Mouse (Mus musculus): ENCODE measurements at regions not wholly inside any gene's neighbourhood (a gene's known extent, or its start where the extent isn't known, plus 50 kb on each side); places are given as distances from the start of the nearest gene placed in this dataset.

DNA sequence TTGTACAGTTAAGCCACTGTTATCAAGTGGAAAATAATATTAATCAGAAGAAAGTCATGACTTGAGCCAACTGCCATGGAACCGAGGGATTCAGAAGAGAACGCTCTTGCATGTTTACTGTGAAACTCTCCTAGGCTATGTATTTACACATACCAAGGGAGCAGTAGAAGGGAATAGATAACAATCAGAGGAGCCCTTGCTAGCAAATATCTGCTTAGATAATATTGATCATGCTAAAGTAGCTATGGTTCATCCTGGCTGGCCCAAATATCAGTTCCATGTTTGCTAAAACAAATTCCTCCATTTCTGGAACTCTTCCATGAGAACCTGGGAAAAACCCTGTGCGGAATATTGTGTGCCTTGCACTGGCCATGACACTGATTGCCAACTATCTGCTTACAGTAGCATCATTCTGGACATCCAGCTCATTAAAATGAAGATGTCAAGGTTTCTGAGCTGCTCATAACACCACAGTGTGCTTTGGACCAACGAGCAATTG lies 179.5 kb upstream of the Tmem72 start:
- intact Hi-C loops (cut with DNase I): no loop called here

DNA sequence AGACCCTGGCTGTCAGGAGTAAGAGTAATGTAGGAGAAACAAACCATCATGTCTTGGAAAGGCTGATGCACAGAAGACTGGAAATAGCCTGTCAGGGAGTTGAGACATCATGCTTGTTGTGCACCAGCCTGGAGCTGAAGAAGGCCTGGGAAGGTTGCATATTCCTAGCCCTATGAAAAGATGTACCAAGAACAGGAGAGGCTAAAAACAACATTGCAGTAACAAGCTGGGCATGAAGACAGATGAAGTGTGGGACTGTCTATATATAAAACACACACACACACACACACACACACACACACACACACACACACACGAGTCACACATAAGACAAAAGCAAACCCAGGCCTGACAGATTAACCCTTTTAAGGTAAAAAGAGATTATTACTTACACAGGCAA lies 185.1 kb upstream of the Tmem72 start:
- intact Hi-C loops (cut with DNase I): no loop called here

DNA sequence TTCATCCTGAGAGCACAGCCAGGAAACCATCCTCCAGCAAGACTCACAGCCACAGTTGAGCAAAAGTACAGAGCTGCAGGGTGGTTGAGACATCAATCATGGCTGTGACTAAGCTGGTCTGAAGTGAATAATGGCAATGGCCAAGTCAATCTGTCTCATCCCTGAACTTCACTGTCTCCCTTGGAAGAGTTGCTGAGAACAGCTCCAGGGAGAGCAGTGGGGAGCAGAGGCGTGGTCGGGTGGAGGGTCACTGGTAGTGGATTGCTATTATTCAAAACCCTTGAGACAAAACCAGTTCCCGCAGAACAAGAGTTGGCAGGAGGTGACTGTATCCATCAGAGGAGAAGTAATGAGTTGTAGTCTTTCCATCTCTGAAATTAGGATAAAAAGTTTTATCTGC lies 185.7 kb upstream of the Tmem72 start:
- intact Hi-C loops (cut with DNase I): no loop called here

DNA sequence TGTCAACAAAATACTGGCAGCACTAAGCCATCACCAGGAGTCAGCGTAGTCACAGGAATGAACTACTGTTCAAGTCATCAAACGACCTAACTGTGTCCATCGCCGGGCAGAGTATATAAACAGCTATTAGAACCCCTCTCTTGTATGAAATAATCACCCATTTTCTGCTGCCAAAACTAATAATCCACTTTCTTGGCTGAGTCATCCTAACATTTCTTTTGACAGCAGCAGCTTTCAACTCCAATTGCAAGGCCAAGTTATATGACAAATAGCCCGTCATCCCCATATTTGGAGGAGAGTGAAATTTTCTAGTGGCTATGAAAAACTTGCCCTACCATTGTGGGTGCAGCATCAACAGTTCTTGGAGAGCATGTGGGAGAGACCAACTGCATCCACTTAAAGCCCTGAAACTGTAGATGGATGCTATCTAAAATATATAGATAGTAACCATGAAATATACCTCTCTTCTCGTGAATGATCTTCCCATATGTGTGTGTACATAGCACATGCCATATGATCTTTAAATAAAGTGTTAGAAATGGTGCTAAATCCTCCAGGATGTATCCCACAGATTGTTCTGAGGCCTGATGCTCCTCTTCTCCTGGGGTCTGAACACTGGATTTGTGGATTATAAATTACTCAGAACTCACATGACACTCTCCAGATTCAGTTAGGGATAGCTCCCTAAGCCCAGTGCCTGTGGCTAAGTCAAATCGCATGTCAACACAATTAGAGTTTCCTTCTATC lies 189.9 kb upstream of the Tmem72 start:
- intact Hi-C loops (cut with DNase I): no loop called here

DNA sequence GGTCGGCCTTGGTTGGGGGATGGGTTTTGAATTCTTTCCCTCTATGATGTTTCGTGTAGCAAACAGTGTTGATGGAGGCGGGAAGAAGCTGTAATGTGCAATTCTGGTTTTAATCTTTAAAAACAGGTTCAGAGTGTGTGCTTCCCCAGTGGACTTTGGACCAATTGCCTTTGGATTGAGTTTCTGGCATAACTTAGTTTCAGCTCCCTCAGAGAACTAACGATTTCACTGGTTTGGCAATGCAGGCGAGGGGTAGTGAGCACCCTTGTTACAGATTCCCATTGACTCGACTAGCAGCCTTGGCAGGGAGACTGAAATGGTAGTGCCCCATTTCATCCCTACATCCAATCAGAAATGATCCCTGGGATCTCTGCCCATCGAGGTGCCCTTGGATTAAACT lies 193.9 kb upstream of the Tmem72 start:
- intact Hi-C loops (cut with DNase I): no loop called here

DNA sequence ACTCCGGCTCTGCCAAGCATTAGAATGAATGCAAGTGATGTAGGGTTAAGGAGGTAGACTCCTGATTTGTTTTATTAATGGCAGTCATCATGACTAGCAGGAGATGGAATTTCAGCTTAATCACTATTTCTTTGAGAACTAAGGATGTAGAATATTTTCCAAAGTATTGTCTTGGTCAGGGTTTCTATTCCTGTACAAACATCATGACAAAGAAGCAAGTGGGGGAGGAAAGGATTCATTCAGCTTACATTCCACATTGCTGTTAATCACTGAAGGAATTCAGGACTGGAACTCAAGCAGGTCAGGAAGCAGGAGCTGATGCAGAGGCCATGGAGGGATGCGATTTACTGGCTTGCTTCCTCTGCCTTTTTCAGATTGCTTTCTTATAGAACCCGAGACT lies 195.4 kb upstream of the Tmem72 start:
- intact Hi-C loops (cut with DNase I): no loop called here

DNA sequence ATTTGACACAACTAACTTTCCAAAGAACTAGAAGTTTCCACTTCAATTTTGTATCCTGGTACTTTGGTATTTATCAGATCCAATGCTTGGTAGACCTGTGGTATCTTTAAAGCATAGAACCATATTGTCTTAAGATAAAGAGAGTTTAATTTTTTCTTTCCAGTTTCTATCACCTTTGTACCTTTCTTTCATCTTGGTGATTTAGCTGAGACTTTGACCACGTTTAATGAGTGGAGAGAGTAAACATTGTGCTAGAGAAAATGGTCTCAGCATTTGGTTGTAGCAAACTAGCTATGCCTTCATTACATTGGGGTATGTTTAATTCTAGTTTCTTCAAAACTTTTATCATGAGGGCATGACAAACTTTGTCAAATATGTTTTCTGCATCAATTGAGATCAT lies 197.4 kb upstream of the Tmem72 start:
- intact Hi-C loops (cut with DNase I): no loop called here

DNA sequence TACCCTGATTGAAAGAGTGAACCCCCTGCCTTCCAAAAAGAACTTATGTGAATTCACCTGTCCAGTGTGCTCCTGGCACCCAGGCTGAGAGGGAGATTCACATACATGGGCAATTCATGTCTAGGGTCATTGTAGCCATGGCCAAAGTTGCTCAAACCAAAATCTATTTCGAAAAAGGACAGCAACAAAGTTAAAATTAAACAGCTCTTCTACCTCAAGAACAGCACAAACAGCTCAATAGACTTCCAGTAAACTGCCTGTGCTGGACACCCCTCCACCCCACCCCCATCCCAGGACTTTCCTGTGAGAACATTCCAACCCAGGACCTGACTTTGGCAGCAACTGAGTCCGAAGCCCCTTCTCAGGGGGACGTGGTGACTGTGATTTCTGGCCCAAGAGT lies 218.3 kb upstream of the Tmem72 start:
- intact Hi-C loops (cut with DNase I): no loop called here

DNA sequence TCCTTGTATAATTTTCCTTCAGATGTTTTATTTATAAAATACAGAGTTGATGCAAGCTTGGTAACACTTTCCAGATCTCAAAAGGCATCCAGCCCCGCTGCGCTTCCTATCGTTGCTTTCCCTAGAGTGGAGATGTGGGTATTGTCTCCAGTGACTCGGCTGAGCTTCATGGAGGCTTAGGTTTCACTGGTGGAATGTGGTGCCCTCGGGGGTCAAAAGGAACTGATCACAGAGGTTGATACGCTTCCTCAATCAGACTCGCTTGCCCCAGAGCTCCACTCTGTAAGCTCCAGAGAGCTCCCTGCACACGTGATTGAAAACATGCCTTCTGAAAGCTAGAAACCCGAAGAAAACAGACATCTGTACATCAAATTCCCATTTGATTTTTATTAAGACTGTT lies 224.9 kb upstream of the Tmem72 start:
- intact Hi-C loops (cut with DNase I): no loop called here

DNA sequence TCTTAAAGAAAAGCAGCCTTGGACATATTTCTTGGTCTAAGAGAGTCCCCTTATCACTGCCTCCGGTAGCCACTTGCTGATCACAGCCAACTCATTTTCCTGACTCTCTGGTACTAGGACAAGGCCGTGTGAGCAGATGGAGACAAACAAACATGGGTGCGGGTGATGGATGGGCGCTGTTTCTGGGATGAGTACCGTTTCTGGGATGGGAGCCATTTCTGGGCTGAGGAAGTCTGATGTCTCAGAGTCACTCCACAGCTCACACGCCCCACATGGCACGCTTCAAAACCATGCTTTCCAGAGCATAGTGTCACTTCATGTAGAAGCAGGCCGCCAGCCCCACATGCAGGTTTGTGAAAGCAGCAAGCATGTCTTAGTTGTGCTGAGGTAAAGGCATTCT lies 225.6 kb upstream of the Cxcl12 start:
- intact Hi-C loops (cut with DNase I): no loop called here

DNA sequence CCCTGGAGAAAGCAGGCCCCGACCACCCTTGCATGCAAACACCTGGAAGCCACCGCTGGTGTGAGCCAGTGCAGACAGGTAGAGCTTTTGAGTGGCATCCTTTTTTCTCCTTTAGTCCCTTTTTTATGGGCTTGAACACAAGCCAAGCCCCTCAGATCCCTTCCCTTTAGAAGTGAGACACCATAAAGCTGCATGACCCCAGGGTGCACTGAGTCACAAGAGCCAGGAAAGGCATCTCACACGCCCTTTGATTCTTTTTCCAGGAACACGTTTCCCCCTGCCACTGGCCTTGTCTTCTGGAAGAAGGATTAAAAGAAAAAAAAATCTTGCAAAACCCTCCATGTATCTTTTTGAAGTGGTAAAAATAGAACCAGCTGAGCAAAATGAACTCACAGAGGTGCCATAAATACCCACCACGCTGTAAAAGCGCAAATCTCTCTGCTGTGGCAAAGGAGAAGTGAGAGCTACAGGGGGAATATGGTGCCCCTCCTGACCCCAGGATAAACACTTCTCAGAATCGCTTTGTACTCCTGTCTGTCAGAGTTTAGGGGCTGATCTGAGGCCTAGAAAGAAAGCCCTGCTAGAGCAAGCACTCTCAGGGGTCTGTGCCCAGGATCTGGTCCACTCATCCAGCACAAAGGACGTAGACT lies 222.1 kb upstream of the Cxcl12 start:
- intact Hi-C loops (cut with DNase I): no loop called here

DNA sequence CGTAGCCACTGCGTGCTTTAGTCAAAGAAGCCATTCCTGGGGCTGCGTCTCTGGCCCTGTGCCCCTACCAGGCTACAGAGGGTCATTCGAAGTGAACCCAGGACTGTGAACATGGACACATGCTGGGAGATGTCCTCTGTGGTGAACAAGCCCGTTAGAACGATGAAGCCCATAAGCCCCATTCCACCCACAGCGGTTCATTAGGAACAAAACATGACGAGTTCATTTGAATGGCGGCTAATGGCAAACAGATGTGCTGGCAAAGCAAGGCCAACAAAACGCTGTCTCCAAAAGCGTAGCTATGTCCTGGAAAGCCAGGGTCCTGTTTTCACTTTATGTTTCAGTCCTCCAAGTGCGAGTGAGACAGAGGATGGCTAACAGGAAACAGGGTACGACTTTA lies 208.7 kb upstream of the Cxcl12 start:
- intact Hi-C loops (cut with DNase I): no loop called here

DNA sequence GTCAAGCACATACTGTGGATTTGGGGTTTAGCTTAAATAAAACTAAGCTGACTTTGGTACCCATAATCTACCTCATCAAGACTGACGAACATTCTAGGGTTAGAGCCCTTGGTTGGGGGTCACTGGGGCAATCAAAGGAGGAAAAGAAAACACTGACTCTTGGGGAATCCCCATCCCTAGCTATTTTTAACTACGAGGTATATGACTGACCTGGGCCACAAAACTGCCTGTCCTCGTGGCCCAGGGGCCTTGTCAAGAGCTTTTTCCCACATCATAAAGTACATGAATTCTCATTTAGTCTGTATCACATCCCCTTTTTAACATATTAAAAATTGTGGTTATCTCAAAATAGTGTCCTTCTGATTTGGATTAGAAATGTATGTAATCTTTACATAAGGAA lies 207.7 kb upstream of the Cxcl12 start:
- intact Hi-C loops (cut with DNase I): no loop called here

DNA sequence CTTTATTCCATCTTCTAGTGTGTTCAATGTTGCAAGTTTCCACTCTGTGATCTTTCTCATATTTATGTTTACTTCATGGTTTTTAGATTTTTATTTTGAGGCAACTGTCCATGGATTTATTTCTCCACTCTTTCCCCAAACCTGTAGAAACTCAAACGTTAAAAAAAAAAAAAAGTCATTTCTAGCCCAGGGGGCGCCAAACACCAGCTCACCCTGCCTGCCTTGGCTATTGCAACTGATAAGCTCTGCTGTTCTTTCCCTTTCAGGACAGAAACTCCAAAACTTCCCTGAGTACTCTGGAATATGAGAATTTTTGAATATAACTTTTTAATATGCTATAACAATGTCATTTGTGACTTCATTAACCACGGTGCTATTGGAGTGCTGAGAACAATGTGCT lies 201.9 kb upstream of the Cxcl12 start:
- intact Hi-C loops (cut with DNase I): no loop called here

DNA sequence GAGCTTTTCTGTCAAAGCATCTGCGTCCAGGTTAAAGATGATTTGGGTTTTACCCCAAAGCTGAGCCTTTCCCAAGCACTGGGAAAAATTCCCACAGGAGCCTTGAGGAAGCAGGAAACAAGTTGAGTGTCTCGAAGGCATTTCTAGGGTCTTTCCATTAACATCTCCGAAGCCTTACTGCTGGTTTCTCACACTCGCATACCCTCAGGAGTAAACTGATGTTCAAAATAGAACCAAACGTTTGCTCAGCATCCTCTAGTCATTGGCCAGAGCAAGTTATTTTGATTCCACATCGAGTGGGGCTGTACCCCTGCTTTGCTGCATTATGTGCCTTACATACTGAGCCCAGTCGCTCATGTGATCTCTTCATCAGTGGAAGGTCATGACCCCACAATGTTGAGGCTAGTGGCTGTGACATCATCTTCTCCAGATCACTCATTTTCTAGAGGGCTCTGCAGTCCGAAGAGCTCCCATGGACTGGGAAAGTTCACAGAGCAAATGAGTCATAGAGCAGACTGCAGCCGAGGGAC lies 198.9 kb upstream of the Cxcl12 start:
- intact Hi-C loops (cut with DNase I): no loop called here

DNA sequence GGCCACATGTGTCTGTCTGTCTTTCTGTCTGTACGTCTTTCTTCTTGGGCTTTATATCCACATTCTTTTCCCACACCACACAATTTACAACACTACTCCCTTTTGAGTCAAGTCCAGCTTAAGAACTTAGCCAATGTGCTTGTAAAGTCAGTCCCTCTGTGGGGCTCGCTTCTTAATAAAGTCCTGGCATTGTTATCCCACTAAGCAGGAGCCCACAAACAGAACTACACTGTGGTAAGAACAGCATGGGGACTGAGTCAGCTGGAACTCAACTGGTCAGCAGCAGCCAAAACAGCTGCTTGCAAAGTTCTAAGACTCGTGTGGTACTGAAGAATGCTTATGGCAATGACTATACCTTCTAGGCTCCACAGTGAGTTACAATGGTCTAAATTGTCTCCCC lies 193.5 kb upstream of the Cxcl12 start:
- intact Hi-C loops (cut with DNase I): no loop called here

DNA sequence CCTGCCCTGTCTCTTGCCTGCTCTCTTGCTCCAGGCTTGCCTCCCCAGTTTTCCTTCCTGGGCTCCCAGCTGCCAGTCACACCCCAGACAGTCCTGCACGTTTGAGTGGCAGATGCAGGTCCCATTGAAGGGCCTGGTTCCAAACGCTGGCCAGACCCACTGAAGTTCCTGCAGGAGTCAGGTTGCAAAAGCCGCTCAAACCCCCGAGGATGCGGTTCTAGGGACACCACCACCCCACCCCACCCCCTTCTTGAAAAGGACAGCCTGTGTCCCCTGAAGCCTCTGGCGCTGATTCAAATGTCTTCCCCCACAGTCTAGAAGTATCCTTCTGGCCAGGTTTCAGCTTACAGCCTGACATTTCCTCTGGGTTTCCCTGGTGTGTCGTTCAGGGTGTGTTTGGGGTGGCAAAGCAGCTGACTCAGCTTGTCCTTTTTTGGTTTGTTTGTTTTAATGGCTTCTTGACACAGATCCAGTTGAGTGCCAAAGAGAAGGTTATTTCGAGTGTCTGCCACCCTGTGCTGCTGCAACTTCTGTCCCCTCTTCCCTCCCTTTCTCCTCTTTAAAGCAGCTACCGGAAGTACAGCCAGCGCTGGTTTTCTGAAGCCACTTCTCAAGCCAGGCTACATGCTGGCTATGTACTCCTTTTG lies 187.9 kb upstream of the Cxcl12 start:
- intact Hi-C loops (cut with DNase I): no loop called here

DNA sequence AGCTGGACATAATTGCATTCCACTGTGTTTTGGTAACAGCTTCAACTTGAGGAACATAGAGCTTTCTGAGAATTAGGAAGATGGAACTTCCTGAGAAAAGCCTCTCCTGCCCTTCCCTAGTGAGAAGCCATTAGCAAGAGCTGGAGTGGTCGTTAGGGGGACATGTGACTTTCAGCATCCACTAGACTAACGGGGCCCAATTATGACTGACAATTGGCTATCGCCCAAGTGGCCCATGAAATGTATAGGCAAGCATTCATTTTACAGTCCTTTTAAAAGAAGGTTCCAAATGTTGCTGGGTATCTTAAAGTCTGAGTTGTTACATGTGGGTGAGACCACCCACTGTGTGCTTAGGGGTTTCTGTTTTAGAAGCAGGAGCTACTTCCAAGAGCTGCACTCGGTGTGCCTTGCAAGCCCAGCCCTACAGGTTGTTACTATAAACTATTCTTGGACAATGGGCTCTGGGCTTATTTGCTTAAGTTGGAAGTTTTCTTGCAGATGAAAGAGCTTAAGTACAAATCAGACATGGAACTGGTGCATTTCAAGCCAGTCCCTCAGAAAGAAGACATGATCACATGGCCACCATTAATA lies 183.1 kb upstream of the Cxcl12 start:
- intact Hi-C loops (cut with DNase I): no loop called here

DNA sequence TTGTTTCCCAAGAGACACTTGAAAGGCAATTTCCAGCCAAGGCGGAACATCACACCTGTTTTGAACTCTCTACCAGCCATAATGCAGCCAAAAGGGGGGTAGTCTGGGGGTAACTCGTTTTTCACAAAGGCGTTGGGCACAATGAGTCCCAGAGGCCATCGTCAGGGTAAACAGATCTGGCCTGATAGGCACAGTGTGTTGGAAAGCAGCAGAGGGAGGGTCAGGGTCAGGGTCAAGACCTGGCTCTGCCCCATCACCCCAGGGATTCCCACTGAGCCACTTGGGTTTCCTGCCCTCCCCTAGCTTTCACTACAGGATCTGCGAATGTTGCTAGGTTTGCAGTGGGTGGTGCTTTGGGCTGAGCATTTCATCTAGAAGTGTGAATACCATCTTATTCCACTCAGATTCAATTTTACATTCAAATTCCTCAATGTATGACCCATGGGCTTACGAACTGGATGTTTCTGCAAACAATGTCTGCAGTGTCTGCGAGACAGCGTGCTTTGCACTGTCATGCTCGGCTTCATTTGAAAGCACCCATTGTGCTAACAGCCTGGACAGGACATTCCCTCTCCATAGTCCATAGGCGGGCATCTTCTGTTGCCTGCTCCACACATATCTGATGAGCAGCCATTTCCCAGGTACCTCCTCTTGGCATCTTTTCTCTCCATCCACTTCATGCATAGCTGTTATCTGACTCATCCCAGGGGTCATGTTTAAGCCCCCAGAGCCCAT lies 181.9 kb upstream of the Cxcl12 start:
- intact Hi-C loops (cut with DNase I): no loop called here

DNA sequence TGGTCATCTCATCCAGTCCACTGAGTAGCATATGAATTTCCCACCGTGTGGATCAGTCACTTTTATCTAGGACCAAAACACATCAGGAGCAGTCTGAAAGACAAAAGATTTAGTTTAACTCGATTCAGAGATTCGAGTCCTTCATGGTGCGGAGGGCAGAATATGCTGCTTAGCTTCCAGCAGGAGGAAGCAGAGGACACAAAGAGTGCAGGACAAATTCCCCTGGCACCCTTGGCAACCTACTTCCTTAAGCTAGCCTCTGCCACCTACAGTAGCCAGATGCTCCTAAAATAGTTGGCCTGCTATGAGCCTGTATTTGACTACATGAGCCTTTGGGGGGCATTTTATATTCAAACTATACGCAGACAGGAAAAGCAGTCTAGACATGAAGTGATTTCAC lies 181.1 kb upstream of the Cxcl12 start:
- intact Hi-C loops (cut with DNase I): no loop called here

DNA sequence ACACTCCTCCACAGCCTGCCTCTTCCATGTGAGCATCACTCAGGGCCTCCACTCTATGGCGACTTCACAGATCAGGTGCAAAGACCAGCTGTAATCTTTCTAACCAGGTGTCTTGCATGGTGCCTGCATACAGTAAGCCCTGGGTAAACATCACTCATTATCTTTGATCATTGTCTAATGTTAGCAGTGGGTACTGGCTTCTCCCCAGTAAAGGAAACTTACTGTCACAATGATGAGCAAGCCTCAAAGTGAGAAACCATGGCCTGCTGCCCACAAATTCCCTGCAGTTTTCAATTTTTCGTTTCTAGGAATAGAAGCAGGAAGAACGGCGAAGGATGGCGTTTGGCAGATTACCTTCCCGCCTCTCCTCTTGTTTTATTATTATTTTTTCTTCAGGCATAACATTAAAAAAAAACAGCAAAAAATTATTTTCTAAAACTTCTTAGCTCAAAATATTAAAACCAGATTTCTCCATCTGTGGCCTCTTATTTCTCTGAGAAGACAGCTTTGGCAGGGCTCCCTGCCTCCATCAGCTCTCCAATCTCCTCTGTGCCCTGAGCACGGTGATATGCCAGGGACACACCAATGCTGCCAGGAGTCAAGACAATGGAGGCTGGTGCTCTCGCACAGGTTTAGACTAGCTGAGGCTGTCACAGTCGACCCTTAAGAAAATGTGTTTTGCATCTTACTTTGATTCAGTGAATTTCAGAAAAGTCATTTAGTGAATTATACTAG lies 169.2 kb upstream of the Cxcl12 start:
- intact Hi-C loops (cut with DNase I): no loop called here
